Mouse (Mus musculus) right cerebral cortex, adult 18-20 months (tissue): ENCODE measurements around the gene Otos.

Experiments
- DNase-seq: peaks from one replicate; pipeline ENCODE4 v3.0.0; 2022; ENCODE audit warnings: mixed read lengths

Otos gene

DNA sequence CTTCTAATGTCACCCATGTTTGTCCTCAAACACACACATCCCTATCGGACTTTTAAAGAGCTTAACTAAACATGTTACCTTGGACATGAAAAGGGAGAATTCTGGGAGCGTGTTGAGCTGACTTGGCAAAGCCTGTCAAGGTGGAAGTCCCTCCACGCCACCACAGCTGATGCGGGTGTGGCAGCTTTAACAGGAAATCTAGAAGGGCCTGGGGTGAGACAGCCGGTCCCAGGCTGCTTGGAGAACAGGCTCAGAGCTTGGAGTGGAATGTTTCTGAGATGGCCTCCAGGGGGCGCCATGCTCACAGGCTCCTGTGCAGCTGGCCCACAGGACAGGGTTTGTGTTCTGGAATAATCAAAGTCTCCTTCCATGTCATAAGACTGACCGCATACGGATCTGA, at the start of gene Otos:
Otos (minus strand) TSS at position 169 of the 400 bp plus-strand sequence.
- peak; percentile 77 for DNase-seq

DNA sequence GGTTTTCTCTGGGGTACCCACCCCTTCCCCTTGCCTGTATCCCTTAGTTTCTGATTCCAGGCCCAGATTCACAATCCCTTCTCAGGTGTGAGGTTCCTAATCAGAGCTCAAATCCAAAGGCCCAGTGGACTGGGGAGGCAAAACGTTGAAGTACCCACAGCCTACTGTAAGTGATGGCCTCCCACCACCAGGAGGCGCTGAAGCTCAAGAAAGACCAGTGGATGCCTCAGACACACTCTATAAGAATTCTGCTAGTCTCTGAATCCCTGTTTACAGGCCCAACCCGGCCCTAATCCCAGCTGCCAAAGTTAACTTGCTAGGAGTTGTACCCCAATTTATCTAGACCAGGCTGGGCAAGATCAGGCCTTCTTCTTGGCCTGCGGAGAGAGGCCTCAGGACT, 48.2 kb upstream of the Otos start:
- DNase-seq = peak; percentile 63

DNA sequence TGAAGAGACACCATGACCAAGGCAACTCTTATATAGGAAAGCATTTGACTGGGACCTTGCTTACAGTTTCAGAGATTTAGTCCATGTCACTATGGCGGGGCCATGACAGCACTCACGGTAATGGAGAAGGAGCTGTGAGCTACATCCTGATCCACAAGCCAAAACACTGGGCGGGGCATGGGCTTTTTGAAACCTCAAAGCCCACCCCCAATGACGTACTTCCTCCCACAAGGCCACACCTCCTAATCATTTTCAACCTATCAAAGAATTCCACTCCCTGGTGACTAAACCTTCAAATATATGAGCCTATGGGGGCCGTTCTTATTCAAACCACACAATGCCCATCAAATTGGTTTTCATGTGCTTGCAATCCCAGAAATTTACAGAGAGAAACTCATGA, 47.1 kb upstream of the Otos start:
- DNase-seq = no peak

- no peak for DNase-seq
Measured at GRCm38 (mm10) chr1:92691166-92691844, 42.7 kb upstream of the Otos start.

- DNase-seq = no peak
Measured at GRCm38 (mm10) chr1:92686994-92687393, 38.4 kb upstream of the Otos start.

GRCm38 (mm10) chr1:92683151-92683550, 34.5 kb upstream of the Otos start:
- peak; percentile 77 for DNase-seq

GRCm38 (mm10) chr1:92680668-92681603, 32.3 kb upstream of the Otos start:
- no peak for DNase-seq

- DNase-seq = no peak
Measured at GRCm38 (mm10) chr1:92678757-92679156, 30.1 kb upstream of the Otos start.

- DNase-seq = no peak
Measured at GRCm38 (mm10) chr1:92676676-92676975, 28.0 kb upstream of the Otos start.

- DNase-seq = peak; percentile 63
Measured at GRCm38 (mm10) chr1:92675932-92676675, 27.5 kb upstream of the Otos start.

DNA sequence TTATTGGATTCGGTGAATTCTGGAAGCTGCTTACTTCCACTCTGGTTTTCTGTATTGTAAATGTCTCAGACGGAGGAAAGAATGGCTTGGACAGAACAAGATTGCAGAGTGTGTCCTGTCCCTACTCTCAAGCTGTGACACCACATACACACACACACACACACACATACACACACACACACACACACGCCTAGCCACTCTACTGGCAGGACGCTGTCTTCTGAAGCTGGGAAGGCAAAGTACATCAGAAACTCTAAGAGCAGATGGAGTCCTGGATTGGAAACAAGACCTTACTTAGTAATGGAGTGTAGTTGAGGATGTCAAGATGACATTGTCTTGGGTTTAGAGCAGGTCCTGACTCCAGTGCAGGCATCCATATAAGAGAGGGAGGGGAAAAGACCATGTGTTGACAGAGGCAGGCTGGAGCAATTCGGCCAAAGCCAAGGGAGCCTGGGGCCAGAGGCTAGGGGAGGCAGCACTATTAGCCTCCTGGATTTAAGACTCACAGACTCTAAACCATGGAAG, 24.7 kb upstream of the Otos start:
- no peak for DNase-seq

GRCm38 (mm10) chr1:92671326-92671725, 22.7 kb upstream of the Otos start:
- no peak for DNase-seq

- DNase-seq = no peak
Measured at GRCm38 (mm10) chr1:92669430-92669829, 20.8 kb upstream of the Otos start.

GRCm38 (mm10) chr1:92667106-92667505, 18.5 kb upstream of the Otos start:
- no peak for DNase-seq

DNA sequence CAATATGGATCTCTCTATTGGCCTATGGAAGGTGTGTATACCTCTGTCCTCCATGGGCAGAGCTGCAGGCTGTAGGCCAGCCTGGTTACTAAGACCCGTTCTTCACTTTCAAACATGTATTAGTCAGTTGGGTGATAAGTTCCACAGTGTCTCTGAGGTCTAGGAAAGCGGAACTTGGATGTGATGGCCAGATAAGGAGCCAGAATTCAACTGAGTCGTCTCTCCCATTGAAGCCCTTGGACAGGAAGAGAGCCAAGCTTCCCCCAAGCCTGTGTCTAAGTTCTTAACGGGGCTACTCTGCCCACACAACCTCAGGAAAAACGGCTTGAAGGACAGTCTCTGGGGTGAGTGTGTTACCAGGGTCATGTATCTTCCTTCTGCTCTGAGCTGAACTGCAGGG, 10.8 kb upstream of the Otos start:
- DNase-seq = no peak

GRCm38 (mm10) chr1:92657025-92657820, 8.6 kb upstream of the Otos start:
- DNase-seq = no peak

- DNase-seq = no peak
Measured at GRCm38 (mm10) chr1:92654676-92655075, 6.0 kb upstream of the Otos start.

DNA sequence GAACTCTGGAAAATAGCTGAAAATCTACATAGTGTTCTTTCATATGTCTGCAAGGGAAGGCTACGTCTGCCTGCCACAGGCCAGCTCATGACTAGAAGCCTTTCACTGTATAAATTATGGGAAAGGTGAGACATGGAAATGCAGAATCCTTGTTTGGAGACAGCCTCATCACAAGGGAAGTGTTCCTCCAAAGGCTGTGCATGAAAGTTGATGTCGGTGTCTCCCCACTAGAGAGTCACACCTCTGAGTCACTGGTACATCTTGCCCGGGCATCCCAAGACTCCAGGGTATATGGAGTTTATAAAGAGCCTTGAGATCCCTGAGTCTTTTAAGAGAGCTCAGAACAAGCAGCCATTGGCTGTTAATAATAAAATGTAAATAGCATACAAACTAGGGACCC, 4.5 kb upstream of the Otos start:
- peak; percentile 29 for DNase-seq

DNA sequence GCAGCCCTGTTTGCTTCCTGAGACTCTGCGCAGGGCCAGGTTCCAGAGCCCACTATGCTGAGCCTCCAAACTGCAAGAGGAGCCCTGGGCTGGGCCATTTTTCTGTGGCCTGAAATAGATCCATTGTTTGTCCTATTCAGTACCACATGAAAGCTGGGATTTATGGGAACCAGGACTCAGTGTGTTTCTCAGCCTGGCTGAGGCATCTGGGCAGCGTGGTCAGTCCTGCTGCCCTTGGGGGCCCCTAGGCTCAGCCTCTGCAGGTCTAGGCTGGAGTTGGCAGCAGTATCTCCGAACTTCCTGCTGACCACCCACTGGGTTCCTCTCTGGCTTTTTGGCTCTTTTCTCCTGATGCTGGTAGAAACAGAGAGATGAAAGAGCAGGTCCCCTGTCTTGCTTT, 2.8 kb upstream of the Otos start:
- no peak for DNase-seq

- no peak for DNase-seq
Measured at GRCm38 (mm10) chr1:92648197-92648596, 444 bp downstream of the Otos start.

DNA sequence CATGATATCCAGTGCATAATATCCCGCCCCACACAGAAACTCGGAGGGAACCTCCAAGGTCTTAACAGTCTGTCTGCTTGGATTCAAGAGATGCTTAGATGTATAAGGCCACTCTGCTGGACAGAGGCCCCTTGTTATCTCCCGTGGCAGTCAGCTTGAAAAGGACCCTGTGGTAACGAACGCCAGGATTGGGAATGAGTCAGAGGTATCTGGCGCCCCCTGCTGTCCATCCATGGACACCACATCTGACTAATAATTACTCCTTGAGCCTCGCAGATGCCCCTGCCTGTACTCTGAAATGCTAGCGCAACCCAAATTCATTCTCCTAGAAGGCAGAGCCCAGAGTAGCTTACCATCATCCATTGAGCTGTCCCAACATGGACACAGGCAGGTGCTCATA, 889 bp downstream of the Otos start:
- DNase-seq = peak; percentile 59

GRCm38 (mm10) chr1:92647026-92647425, 1.6 kb downstream of the Otos start:
- DNase-seq = no peak

DNA sequence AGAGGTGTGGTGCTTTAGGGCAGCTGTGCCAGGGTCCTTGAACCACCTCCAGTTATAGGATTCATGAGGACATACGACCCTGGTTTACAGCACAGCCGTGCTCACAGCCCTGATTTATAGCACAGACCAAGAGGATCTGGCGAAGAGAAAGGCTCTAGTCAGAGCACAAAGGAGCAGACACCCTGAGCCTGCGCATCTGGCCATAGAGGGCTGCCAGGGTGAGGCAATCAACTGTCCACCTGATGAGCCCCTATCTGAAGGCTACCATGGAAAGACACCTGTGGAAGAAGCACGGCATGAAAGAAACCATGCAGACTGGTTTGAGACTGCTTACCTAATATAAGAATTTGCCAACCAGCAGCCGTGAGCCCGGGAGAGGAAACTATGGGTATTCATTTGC, 2.0 kb downstream of the Otos start:
- no peak for DNase-seq
